Mouse (Mus musculus) liver, adult 2 months (tissue): ENCODE data around the gene Ccdc186. TPM values are rescaled to one million over a fixed set of nuclear protein-coding genes. Genes with fewer than 3 reads are reported as not detected.

Experiments
- DNase-seq: peaks from one replicate; pipeline ENCODE4 v3.0.0-alpha.2; 2011; ENCODE audit warnings: low read depth, low spot score; ENCODE audit errors: extremely low read depth
- H3K27ac ChIP-seq: fragments of 200-500 bp; replicated peaks from 2 replicates; pipeline ENCODE4 v1.5.1; 2012; ENCODE audit warnings: low read depth, mild to moderate bottlenecking, control low read depth, inconsistent platforms, low read length; ENCODE audit not compliant: insufficient read depth
- H3K27me3 ChIP-seq: fragments of 200-500 bp; 2 replicates; pipeline ENCODE4 v1.6.1; 2012; ENCODE audit warnings: mild to moderate bottlenecking, moderate library complexity, low read length, inconsistent platforms; ENCODE audit not compliant: control insufficient read depth, insufficient read depth
- H3K36me3 ChIP-seq: fragments of 200-500 bp; 2 replicates; pipeline ENCODE4 v1.6.1; 2012; ENCODE audit warnings: low read length, inconsistent platforms; ENCODE audit not compliant: control insufficient read depth, insufficient read depth
- H3K4me1 ChIP-seq: fragments of 200-500 bp; 2 replicates; pipeline ENCODE4 v1.6.1; 2011; ENCODE audit warnings: low read length; ENCODE audit not compliant: control insufficient read depth, insufficient read depth
- H3K4me3 ChIP-seq: fragments of 200-500 bp; 2 replicates; pipeline ENCODE4 v1.5.1; 2011; ENCODE audit warnings: low read depth, mild to moderate bottlenecking, control low read depth, low read length, moderate library complexity; ENCODE audit not compliant: insufficient read depth
- H3K79me2 ChIP-seq: fragments of 200-500 bp; 2 replicates; pipeline ENCODE4 v1.6.1; 2012; ENCODE audit warnings: inconsistent platforms, mild to moderate bottlenecking, low read length, moderate library complexity; ENCODE audit not compliant: control insufficient read depth, insufficient read depth
- H3K9ac ChIP-seq: fragments of 200-500 bp; 2 replicates; pipeline ENCODE4 v1.6.1; 2012; ENCODE audit warnings: low read depth, mild to moderate bottlenecking, control low read depth, inconsistent platforms, low read length
- CTCF ChIP-seq: fragments of 200-500 bp; IDR thresholded peaks from 2 replicates; pipeline ENCODE4 v1.5.1; 2011; ENCODE audit warnings: low read depth, low read length, control low read depth
- POLR2A ChIP-seq: fragments of 200-500 bp; IDR thresholded peaks from 2 replicates; pipeline ENCODE4 v1.6.1; 2011; ENCODE audit warnings: low read length, control low read depth; ENCODE audit not compliant: insufficient read depth; ENCODE audit errors: extremely low read depth
- WGBS: fragments of 180-500 bp; shearing (Covaris S2); methylation state at CpG from one replicate; pipeline ENCODE4 v1.1.7; 2018; 5-methylcytosine and 5-hydroxymethylcytosine counted together
- polyA plus RNA-seq: library from polyadenylated mRNA; depleted of rRNA; stranded (reverse); fragments of >200 nt; gene quantifications from 2 replicates; pipeline ENCODE4 v1.2.3, GENCODE M21; 2012
- total RNA-seq: library from RNA; depleted of rRNA; stranded (reverse); fragments of >200 nt; gene quantifications from 2 replicates; pipeline ENCODE4 v1.2.3, GENCODE M21; 2014

The Ccdc186 gene
- total and polyA plus RNA-seq, 2 experiments, result 1.6 to 7.9 TPM

DNA sequence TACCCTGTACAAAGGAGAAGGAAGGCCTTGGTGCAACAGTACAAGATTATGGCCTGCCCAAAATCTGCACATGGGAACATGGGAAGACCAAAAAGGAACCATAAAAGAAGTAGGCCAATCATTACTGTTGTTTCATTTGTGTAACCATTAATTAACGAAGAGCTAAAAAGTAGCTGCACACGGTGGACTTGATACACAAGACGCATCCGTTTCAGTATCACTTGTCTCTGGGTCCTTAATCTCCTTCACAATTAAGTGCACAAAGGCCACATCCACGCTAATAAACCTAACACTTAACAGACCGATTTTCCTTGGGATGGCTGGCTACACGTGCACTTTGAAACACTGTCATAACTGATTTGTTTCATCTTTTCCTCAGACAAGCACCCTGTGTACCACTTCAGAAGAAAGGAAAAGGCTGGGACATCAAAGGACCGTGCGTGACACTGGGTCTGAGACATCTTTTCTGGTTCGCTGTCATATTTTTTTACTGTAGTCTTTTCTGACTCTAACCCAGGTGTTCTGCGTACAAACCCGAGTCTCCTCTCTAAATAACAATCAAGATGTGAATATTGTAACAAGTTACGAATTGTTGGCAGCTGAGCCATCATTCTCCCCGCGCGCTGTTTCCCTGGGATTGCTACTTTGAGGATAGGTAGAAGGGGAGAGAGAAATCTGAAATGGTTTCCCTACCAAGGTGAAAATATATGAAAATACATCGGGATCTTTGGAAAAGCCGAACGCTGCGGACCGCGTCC, 771 bp downstream of the Ccdc186 start:
- peak; percentile 12 for DNase-seq
- Histone ChIP-seq H3K79me2 (peaks cover 8% of the 10 kb centered on the region; the same call in 1 of the 2 replicates), H3K27me3 (peaks cover 4% of the 10 kb centered on the region; the same call in 1 of the 2 replicates), H3K4me3 (peak overlapping the region; percentile 93), H3K9ac (peak overlapping the region; percentile 94), H3K36me3 (no peaks in the 10 kb centered on the region), H3K27ac (no peak overlapping the region), H3K4me1 (peaks cover 6% of the 10 kb centered on the region; the same call in 1 of the 2 replicates)
- 15% methylated on average over 22 of the region's 22 CpGs for WGBS
- TF ChIP-seq CTCF (no peak), POLR2A (no peak)

- WGBS, result 41% methylated on average over 14 of the region's 14 CpGs
- no peak for TF ChIP-seq POLR2A
- TF ChIP-seq CTCF, result no peak
- peak; percentile 18 for DNase-seq
- peaks cover 1% of the 10 kb centered on the region; the same call in 1 of the 2 replicates for H3K36me3 ChIP-seq
- H3K4me1 ChIP-seq, result peaks cover 6% of the 10 kb centered on the region; the same call in 1 of the 2 replicates
- no peaks in the 10 kb centered on the region for H3K27me3 ChIP-seq
- no peak overlapping the region for H3K4me3 ChIP-seq
- no peak overlapping the region for H3K9ac ChIP-seq
- H3K79me2 ChIP-seq, result peaks cover 13% of the 10 kb centered on the region; the same call in 1 of the 2 replicates
- H3K27ac ChIP-seq, result no peak overlapping the region
Measured at GRCm38 (mm10) chr19:56817851-56818526, 4.0 kb downstream of the Ccdc186 start.

GRCm38 (mm10) chr19:56813360-56813759, 8.6 kb downstream of the Ccdc186 start:
- Histone ChIP-seq H3K4me3 (no peak overlapping the region), H3K27ac (no peak overlapping the region), H3K4me1 (peaks cover 6% of the 10 kb centered on the region; the same call in 1 of the 2 replicates), H3K79me2 (peaks cover 8% of the 10 kb centered on the region; the same call in 1 of the 2 replicates), H3K36me3 (peaks cover 14% of the 10 kb centered on the region; the same call in 1 of the 2 replicates), H3K27me3 (no peaks in the 10 kb centered on the region), H3K9ac (no peak overlapping the region)
- no peak for TF ChIP-seq CTCF
- no peak for TF ChIP-seq POLR2A
- DNase-seq, result no peak
- 83% methylated on average over 4 of the region's 4 CpGs for WGBS

GRCm38 (mm10) chr19:56811590-56811989, 10.4 kb downstream of the Ccdc186 start:
- TF ChIP-seq CTCF, result peak; percentile 77
- no peak for TF ChIP-seq POLR2A
- WGBS, result 32% methylated on average over 9 of the region's 9 CpGs
- peak; percentile 48 for DNase-seq
- H3K9ac ChIP-seq, result no peak overlapping the region
- no peak overlapping the region for H3K27ac ChIP-seq
- H3K36me3 ChIP-seq, result peaks cover 27% of the 10 kb centered on the region
- no peaks in the 10 kb centered on the region for H3K4me1 ChIP-seq
- H3K4me3 ChIP-seq, result no peak overlapping the region
- H3K27me3 ChIP-seq, result no peaks in the 10 kb centered on the region
- peaks cover 5% of the 10 kb centered on the region; the same call in 1 of the 2 replicates for H3K79me2 ChIP-seq

GRCm38 (mm10) chr19:56810641-56811146, 11.3 kb downstream of the Ccdc186 start:
- Histone ChIP-seq H3K27ac (no peak overlapping the region), H3K9ac (no peak overlapping the region), H3K27me3 (no peaks in the 10 kb centered on the region), H3K4me1 (no peaks in the 10 kb centered on the region), H3K4me3 (no peak overlapping the region), H3K36me3 (peaks cover 29% of the 10 kb centered on the region), H3K79me2 (peaks cover 1% of the 10 kb centered on the region; the same call in 1 of the 2 replicates)
- TF ChIP-seq CTCF (no peak), POLR2A (no peak)
- DNase-seq, result no peak
